Mouse (Mus musculus): ENCODE results near the gene Pygo1.
A peak's percentile ranks its signal among the peaks of the same experiment; 100 is the strongest.

Pygo1 gene

DNA sequence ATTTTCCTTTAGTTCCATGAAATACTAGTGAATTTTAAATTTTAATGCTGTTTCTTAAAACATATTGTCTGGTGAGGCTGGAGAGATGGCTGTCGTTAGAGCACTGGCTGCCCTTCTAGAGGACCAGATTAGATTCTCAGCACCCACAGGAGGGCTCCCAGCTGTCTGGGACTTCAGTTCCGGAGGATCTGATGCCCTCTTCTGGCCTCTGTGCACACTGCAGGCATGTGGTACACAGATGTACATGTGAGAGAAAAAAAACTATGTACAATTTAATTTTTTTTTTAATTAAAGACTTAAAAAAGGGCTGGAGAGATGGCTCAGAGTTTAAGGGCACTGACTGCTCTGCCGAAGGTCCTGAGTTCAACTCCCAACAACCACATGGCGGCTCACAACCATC is 9.9 kb downstream of the Pygo1 start:
- no peak for DNase-seq (ENCODE audit: low read depth, low spot score)

- DNase-seq (ENCODE audit: low read depth, low spot score), result no peak
These were observed 10.9 kb downstream of the Pygo1 start for GRCm38 (mm10) chr9:72936301-72936700.

DNA sequence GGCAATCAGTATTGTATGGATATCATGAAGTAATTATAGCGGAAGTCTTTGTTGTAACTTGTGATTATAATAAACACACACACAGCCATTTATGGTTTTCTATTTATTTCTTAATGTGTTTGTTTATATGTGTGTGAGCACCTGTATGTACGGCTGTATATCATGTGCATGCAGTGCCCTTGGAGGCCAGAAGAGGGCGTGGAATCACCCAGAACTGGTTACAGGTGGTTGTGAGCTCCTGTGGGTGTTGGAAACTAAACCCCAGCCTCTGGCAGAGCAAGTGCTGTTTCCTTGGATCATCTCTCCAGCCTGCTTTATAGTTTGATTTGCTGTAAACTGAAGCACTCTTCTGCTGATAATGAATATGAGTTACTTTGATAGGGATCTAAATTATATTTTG is 18.0 kb downstream of the Pygo1 start:
- no peak for DNase-seq (ENCODE audit: low read depth, low spot score)

DNA sequence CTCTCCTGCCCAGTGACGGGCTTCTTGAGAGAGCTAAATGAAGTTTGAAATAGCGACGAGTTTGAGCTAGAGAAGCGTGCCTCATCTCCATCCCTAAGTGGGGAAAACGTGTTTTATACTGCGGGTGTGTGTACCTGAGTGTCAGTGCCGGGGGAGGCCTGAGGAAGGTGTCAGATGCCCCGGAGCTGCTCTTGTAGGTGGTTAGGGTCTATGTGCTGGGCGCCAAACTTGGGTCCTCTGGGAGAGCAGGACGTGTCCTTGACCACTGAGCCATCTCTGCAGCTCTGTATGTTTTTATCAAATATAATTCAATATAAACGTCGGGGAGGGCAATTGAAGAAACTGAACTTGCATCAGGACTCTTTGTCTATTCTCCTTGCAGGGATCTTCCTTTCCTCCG is 18.8 kb downstream of the Pygo1 start:
- no peak for DNase-seq (ENCODE audit: low read depth, low spot score)

DNA sequence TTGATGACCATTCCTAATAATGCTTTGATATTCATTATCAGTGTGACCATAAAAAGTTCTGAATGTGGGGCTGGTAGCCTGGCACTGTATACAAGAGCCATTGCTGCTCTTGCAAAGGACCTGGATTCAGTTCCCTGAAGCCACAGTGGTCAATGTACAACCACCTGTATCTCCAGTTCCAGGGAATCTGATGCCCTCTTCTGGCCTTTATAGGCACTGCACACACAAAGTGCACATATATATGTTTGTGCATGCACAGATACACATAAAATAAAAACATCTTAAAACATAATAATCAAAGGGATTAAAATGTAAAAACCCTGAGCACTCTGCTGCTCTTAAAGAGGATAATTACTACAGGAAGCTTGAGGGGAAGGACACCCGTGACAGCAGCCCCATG is 21.6 kb downstream of the Pygo1 start:
- DNase-seq (ENCODE audit: low read depth, low spot score), result no peak

DNA sequence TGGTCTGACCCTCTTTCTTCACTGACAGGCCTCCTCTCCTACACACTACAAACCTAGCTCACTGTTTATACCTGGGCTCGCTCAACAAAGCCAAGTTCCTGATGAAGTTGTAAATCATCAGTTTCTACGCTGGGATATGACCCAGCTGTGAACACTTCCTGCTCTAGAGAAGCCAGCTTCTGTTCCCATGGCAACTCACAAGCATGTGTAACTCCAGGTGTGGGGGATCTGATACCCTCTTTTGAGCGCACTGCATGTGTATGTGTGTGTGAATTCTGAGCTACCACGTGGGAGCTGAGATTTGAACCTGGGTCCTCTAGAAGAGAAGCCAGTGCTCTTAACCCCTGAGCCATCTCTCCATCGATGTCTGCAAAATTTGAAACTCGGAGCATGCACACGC is 24.1 kb downstream of the Pygo1 start:
- no peak for DNase-seq (ENCODE audit: low read depth, low spot score)

DNA sequence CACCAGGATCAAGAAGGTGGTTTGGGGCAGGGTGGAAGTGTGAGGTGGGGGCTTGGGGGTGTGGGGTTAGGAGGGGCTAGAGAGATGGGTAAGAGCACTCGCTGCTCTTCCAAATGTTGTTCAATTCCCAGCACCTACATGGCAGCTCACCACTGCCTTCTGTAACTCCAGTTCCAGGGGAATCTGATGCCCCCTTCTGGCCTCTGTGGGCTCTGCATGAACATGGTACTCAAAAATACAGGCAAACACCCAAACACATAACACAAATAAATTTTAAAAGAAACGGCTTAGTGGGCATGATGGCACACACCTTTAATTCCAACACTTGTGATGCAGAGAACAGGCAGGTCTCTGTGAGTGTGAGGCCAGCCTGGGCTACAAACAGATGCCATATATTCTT is 29.3 kb downstream of the Pygo1 start:
- DNase-seq (ENCODE audit: low read depth, low spot score), result no peak

GRCm38 (mm10) chr9:72955546-72955945 is 30.1 kb downstream of the Pygo1 start:
- DNase-seq (ENCODE audit: low read depth, low spot score), result no peak

- peak; percentile 62 for DNase-seq (ENCODE audit: low read depth, low spot score)
These were observed 33.3 kb downstream of the Pygo1 start, which contains the start of the genes Dyx1c1 and Gm44503 for GRCm38 (mm10) chr9:72958521-72959450. Gene Dyx1c1, plus strand, starts transcription at chr9:72958785. Gene Gm44503, plus strand, starts transcription at chr9:72958852.

DNA sequence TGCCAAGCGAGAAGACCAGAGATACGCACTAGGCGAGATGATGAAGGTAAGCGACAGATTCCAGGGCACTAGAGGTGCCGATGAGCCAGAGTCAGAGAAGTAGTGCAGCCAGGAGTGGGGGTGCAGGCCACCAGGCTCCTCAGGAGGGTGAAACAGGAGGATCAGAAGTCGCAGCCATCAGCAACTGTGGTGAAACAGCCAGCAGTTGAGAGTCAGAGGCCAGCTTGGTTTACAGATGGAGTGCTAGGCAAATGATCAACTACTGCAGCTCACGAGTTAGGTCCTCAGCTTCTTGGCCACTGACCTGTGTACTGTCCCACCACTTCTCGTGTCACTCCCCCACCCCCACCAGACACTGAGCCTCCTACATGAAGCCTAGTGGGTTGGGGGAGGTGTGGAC is 35.9 kb downstream of the Pygo1 start:
- no peak for DNase-seq (ENCODE audit: low read depth, low spot score)

- DNase-seq (ENCODE audit: low read depth, low spot score), result no peak
These were observed 36.5 kb downstream of the Pygo1 start for GRCm38 (mm10) chr9:72961959-72962358.

- DNase-seq (ENCODE audit: low read depth, low spot score), result peak; percentile 23
These were observed 43.1 kb downstream of the Pygo1 start for GRCm38 (mm10) chr9:72968349-72969061.

GRCm38 (mm10) chr9:72969874-72970273 is 44.4 kb downstream of the Pygo1 start:
- no peak for DNase-seq (ENCODE audit: low read depth, low spot score)

- no peak for DNase-seq (ENCODE audit: low read depth, low spot score)
These were observed 47.0 kb downstream of the Pygo1 start for GRCm38 (mm10) chr9:72972435-72972834.

DNA sequence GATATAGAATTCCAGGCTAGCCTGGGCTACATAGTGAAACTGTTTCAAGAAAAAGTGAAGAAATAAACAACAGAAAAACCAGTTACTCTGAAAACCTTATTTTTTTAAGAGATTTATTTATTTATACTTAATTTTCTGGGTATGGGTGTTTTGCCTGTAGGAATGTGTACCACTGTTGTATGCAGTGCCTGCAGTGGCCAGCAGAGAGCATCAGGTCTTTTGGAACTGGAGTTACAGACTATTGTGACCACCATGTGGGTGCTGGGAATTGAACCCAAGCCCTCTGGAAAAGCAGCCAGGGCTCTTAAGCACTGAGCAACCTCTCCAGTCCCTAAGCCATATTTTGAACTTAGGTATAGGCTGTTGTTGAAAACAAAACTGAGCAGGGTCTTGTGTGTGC is 47.5 kb downstream of the Pygo1 start:
- no peak for DNase-seq (ENCODE audit: low read depth, low spot score)

DNA sequence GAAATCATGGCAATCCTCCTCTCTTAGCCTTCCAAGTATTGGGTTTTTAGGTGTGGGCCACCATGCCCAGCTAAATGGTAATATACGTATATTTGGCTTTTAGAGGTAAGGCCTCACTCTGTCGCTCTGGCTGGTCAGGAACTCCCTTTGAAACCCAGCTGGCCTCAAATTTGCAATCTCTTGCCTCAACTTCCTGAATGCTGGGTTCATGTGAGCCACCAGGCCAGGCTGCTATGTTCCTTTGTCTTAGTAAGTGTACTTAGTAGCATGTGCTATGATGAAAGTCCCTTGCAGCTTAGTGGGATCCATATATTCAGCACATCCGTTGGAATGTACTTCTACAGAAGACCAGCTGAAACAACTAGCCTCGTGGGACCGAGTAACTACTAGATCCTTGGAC is 49.3 kb downstream of the Pygo1 start:
- no peak for DNase-seq (ENCODE audit: low read depth, low spot score)

DNA sequence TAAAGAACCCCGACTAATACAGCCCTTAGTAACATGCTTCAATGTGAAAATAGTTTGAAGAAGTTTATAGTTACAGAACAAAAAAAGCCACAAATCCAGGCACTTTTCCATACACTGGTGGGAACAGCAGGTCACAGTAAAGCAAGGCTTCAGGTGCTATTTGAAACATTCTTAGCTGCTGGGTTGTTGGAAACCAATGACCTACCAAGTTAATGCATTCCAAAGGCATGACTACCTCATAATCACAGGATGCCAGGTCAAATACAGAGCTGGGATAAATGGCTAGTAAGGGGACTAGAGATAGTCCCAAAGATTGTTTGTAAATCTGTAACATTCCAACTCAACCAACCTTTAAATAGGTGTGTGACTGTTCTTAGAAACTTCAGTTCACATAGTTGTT is 49.8 kb downstream of the Pygo1 start:
- no peak for DNase-seq (ENCODE audit: low read depth, low spot score)

DNA sequence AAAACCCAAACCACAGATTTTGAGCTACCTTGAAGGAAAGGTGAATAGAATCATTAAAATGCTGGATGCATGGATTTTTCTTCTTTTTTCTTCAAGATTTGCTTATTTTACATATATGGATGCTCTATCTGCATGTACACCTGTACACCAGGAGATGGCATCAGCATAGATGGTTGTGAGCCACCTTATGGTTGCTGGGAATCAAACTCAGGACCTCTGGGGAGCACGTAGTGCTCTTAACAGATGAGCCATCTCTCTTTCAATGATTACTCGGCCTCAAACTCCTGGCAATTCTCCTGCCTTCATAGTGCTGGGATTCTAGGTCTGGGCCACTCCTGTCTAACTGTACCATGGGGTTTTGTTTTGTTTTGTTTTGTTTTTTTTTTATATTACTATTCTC is 57.6 kb downstream of the Pygo1 start:
- no peak for DNase-seq (ENCODE audit: low read depth, low spot score)

DNA sequence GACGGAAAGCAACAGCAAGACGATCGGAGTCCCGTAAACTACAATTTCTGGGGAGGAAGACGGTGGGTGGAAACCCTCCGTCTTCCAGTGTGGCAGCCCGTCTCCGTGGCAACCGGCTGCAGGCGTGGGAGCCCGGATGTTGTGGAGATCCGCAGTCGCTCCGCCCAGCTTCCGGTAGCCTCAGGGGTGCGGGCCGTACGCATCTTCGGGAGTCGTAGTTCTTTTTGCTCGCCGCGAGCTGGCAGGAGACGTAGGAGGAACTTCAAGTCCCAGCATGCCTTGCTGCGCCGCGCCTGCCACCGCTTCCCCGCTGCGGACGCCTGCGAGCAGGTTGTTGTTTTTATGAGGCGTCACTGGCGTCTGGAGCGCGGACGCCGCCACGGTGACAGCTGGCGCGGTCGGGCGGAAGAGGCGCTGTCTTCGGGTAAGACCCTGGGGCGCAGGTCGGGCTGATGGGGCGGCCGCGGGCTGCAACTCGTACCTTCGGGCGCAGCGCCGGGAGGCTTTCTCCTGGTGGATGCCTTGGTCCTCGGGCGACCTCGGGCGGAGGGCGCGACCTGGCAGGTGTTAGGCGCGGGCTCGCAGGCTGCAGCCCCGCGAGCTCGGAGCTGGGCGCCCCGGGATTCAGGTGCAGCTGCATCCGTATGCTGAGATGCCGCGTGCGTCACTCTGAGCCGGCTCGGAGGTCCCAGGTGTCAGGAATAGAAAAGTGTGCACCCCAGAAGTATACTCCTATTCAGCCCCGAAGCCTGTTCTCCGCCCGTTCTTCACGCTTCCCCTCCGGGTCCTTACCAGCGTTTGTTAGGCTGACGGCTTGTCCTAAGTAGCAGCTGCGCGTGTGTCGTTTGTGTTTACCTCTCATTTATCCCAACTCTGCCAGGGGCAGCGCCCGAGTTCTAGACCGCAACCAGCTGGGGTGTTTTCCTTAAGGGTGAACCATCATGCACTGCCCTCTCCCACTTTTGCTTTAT is 60.1 kb downstream of the Pygo1 start, which contains the start of the genes Ccpg1os and Ccpg1:
TSS of gene Ccpg1os (minus strand) at position 133 of the 971 bp plus-strand sequence.
TSS of gene Ccpg1 (plus strand) at position 180 of the 971 bp plus-strand sequence.
- peak; percentile 96 for DNase-seq (ENCODE audit: low read depth, low spot score)

GRCm38 (mm10) chr9:72987703-72988102 is 62.3 kb downstream of the Pygo1 start:
- DNase-seq (ENCODE audit: low read depth, low spot score), result no peak

DNA sequence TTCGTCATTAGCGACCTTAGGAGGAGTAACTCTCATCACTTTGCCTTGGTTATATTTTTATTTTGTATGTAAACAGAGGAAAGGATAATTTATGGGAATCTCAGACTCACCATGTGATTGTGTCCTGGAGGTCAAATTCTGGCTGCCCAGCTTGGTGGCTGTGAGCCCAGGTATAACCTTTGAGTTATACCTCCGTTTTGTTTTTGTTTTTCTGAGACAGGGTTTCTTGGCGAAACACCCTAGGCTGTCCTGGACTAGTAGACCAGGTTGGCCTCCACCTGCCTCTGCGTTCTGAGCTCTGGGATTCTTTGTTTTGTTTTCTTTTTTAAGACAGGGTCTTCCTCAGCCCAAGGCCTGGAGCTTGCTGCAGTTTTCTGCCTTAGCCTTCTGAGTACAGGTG is 63.3 kb downstream of the Pygo1 start:
- DNase-seq (ENCODE audit: low read depth, low spot score), result no peak
